In genomic region chr4:142060455-142061378, GRCm38 (mm10) we compare ENCODE assay signal across 10 mouse cellular contexts. TPM values are rescaled to one million over a fixed set of nuclear protein-coding genes. Genes with fewer than 3 reads are reported as not detected.
DNase-seq lines count a peak whose midpoint lies in the region; ATAC-seq lines count a peak whose summit lies in the region.
"Had no signal": no experiment of that assay in that cellular context is flagged by ENCODE, and none has a peak within 500 bp of the region (broad histone marks: within the 10 kb centered on the region; RNA-seq: fewer than 3 reads in every experiment).

No protein-coding gene starts in this region.

- H3K9me3 ChIP-seq in embryonic facial prominence, embryonic 12.5 days, result no peaks in the 10 kb centered on the region
- no peaks in the 10 kb centered on the region for H3K9me3 ChIP-seq in hindbrain, embryonic 15.5 days
- H3K9me3 ChIP-seq: lung, embryonic 15.5 days had no signal

- WGBS in embryonic facial prominence, embryonic 12.5 days, result 65% methylated on average over 18 of the region's 18 CpGs
- 55% methylated on average over 18 of the region's 18 CpGs for WGBS in hindbrain, embryonic 15.5 days

- peaks cover 20% of the 10 kb centered on the region for H3K4me1 ChIP-seq in embryonic facial prominence, embryonic 12.5 days
- 0 out of 2 replicates have a peak, but pooled peaks cover 7% of the 10 kb centered on the region for H3K4me1 ChIP-seq in hindbrain, embryonic 15.5 days (replicated peaks)

- peak; percentile 7; the same call in 1 of the 2 replicates for ATAC-seq in embryonic facial prominence, embryonic 12.5 days (ENCODE audit: insufficient number of reproducible peaks, insufficient read depth, low FRiP score, low TSS enrichment)
- 0 out of 2 replicates have a peak, but pooled peaks have one; percentile 31 for ATAC-seq in hindbrain, embryonic 15.5 days (ENCODE audit: low FRiP score, low read depth)

- H3K36me3 ChIP-seq in embryonic facial prominence, embryonic 12.5 days, result no peaks in the 10 kb centered on the region
- H3K36me3 ChIP-seq in hindbrain, embryonic 15.5 days, result no peaks in the 10 kb centered on the region
- H3K36me3 ChIP-seq: lung, embryonic 15.5 days had no signal

- no peak overlapping the region for H3K4me3 ChIP-seq in embryonic facial prominence, embryonic 12.5 days
- H3K4me3 ChIP-seq in hindbrain, embryonic 15.5 days, result no peak overlapping the region
- H3K4me3 ChIP-seq: lung, embryonic 15.5 days had no signal

- peak overlapping the region; percentile 69; the same call in 1 of the 2 replicates for H3K27ac ChIP-seq in embryonic facial prominence, embryonic 12.5 days
- no peak overlapping the region for H3K27ac ChIP-seq in hindbrain, embryonic 15.5 days (replicated peaks)
- H3K27ac ChIP-seq: lung, embryonic 15.5 days had no signal

- H3K4me2 ChIP-seq in embryonic facial prominence, embryonic 12.5 days (replicated peaks), result no peak overlapping the region
- H3K4me2 ChIP-seq in hindbrain, embryonic 15.5 days, result no peak overlapping the region
- H3K4me2 ChIP-seq: lung, embryonic 15.5 days had no signal

- H3K27me3 ChIP-seq in embryonic facial prominence, embryonic 12.5 days, result no peaks in the 10 kb centered on the region
- no peaks in the 10 kb centered on the region for H3K27me3 ChIP-seq in hindbrain, embryonic 15.5 days
- H3K27me3 ChIP-seq: lung, embryonic 15.5 days had no signal

- peak; percentile 35 for DNase-seq in retina, postnatal 1 day
- no peak for DNase-seq in retina, embryonic 14.5 days (ENCODE audit: low spot score)
- no peak for DNase-seq in spleen, postnatal 14 days (ENCODE audit: low spot score in 2 of 2)
- DNase-seq in thymus, postnatal 14 days, result no peak
- no peak for DNase-seq in adrenal gland, postnatal 36 days
- DNase-seq: adrenal gland, postnatal 10 days had no signal

- H3K9ac ChIP-seq in embryonic facial prominence, embryonic 12.5 days, result no peak overlapping the region
- no peak overlapping the region for H3K9ac ChIP-seq in hindbrain, embryonic 15.5 days
- H3K9ac ChIP-seq: lung, embryonic 15.5 days had no signal

RNA-seq across cellular contexts. Expression of gene Tmem51, which starts 23.4 kb away (rescaled TPM):
- polyA plus RNA-seq in embryonic facial prominence, embryonic 12.5 days (2016; fragmentation: Nextera tagmentation; extraction: Ambion mirVana), result 10.8 and 12.2 TPM in 2 replicates
- 8.0 and 8.3 TPM in 2 replicates for polyA plus RNA-seq in hindbrain, embryonic 15.5 days (2015; fragmentation: Nextera tagmentation; extraction: Ambion mirVana)
- total RNA-seq in adrenal gland, postnatal 36 days (2021), result 1 to 10 TPM; 4.9 to 5.0 TPM

RNA-seq across cellular contexts. Expression of gene Fhad1, which starts 45.8 kb away (rescaled TPM):
- 1.9 and 2.2 TPM in 2 replicates for polyA plus RNA-seq in embryonic facial prominence, embryonic 12.5 days (2016; fragmentation: Nextera tagmentation; extraction: Ambion mirVana)
- polyA plus RNA-seq in hindbrain, embryonic 15.5 days (2015; fragmentation: Nextera tagmentation; extraction: Ambion mirVana), result 4.1 and 5.3 TPM in 2 replicates
- under 1 TPM; 0.66 to 0.79 TPM for total RNA-seq in adrenal gland, postnatal 36 days (2021)
- total RNA-seq: gastrocnemius, adult 8-10 months had no signal
